Mouse (Mus musculus) heart, adult 8-10 months (tissue): Measurements from ENCODE around the gene Mtch2. TPM values are rescaled to one million over a fixed set of nuclear protein-coding genes. Genes with fewer than 3 reads are reported as not detected.
A peak's percentile ranks its signal among the peaks of the same experiment; 100 is the strongest.
"Not testable (repeated sequence)": the region's sequence is repeated elsewhere in the genome, so short reads cannot be mapped to it uniquely, and the experiment has no call there.

Source experiments
- DNase-seq: peaks from one replicate; pipeline ENCODE4 v3.0.0; 2022; ENCODE audit warnings: low spot score
- total RNA-seq, 4 experiments: library from RNA; stranded (reverse); gene quantifications; 2 replicates each; pipeline ENCODE4 v1.2.4; 2022

Gene Mtch2
- total RNA-seq, result 100 to 1,000 TPM; 165 to 183 (median 182) TPM

DNA sequence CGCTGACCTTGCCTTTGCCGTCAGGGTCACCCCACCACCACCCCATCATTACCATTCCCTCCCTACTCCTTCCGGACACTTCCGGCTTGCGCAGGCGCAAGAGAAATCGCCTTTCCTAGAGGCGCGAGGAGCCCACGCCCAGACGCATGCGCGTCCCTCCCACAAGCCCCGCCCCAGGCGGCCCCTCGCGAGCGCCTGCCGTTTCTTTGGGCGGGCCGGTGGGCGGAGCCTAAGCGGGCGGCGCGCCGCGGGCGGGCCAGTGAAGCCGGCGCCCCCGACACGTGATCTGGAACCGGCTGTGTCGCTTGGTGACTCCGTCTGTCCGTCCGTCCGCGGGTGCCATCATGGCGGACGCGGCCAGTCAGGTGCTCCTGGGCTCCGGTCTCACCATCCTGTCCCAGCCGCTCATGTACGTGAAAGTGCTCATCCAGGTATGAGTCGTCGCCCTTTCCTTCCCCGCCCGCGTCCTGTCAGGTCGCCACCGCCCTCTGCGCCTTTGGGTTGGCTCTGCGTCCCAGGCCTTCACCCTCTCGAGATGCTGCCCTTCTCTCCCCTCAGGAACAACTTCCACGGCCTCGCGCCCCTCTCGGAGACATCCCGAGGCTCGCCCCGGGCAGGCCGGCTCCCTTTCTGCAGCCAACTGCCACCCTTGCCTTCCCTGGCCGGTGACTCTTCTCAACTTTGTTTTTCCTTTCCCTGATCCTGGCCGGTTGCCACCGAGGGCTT, at the start of gene Mtch2:
TSS of gene Mtch2 (plus strand) at position 201 of the 726 bp plus-strand sequence.
- DNase-seq, result peak; percentile 97

DNA sequence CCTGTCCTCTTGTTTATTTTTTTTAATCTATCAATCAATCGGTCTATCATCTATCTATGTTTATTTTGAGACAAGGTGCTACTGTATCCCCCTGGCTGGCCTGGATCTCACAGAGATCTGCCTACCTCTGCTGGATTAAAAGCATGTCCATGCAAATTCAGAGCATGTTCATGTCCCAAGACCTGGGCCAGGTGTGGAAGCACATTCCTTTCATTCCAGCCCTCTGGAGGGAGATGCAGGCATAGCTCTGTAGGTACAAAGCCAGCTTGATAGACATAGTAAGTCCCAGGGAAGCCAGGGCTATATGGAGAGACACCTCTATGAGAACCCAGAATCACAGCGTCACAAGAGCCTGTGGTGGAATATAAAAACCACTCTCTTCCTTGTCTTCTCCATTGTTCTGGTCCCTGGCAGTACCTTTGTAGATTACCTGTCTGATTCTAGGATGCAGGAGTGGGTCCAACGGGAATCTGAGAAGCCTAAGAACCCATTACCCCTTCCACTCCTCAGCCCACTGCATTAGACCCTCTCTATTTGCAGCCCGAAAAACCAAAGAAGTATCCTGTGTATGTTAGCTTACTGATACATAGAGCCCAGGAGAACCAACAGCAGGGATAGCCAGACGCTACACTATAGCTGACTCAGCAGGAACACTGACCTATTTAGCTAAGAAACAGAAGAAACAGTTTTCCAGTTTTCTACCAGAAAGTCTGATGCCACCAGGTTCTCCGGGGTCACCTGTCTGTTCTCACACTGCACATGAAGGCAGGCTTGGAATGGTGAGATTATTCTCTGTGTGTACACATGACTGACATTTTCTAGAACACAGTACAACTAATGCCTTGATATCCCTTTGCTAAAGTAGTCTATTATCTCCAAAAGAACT, 38.5 kb upstream of the Mtch2 start:
- no peak for DNase-seq

- DNase-seq, result no peak
Observed at GRCm38 (mm10) chr2:90810751-90811150, 36.2 kb upstream of the Mtch2 start.

GRCm38 (mm10) chr2:90815266-90815665, 31.7 kb upstream of the Mtch2 start:
- DNase-seq, result no peak

- DNase-seq, result no peak
Observed at GRCm38 (mm10) chr2:90816144-90816543, 30.8 kb upstream of the Mtch2 start.

DNA sequence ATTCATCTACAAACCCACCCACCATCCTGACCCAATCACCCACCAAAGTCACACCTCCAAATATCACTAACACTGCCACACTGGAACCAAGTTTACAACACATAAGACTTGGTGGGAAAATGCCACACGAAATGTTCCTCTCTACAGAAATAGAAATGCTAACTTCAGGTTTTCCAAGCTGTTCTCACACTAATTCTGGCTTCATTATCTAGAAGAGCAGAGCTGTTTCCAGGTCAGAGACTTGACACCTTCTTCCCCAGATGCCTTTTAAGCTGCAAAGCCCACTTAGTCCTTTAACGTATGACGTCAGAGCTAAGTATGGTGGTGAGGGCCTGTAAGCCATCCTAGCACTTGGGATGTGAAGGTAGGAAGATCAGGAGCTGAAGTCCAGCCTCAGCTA, 28.2 kb upstream of the Mtch2 start:
- DNase-seq, result no peak

GRCm38 (mm10) chr2:90820894-90821293, 26.1 kb upstream of the Mtch2 start:
- no peak for DNase-seq

DNA sequence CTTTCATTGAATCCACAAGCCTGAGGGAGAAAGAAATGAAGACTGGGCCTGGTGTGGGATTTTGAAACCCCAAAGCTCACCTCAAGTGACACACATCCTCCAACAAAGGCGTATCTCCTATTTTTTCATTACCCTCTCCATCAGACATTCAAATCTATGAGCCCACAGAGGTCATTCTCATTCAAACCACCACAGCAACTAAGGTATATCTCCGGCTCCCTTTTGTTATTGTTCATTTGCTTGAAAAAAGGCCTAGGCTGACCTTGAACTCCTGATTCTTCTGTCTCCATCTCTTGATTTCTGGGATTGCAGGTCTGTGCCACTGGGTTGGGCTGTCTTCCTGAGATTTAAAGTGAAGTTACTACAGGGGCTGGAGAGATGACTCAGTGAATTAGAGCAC, 24.0 kb upstream of the Mtch2 start:
- no peak for DNase-seq

DNA sequence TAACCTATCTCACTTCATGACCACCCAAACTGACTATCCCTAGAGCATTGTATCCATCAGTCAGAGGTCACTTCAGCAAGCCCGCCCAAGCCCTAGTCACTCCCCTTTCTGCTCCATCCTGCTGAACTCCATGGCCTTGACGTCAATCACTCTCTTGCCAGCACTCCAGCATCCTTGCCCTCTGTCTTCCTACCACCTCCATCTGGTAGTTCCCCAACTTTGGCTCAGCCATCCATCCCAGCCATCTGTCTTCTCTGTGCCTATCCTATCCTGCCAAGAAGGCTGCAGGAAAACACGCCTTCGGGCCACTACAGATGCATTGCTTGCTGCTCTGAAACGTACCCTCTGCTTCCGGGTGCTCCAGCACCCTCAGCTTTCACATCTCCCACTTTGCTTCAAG, 23.2 kb upstream of the Mtch2 start:
- no peak for DNase-seq

- not testable (repeated sequence) for DNase-seq
Observed at GRCm38 (mm10) chr2:90824528-90824927, 22.4 kb upstream of the Mtch2 start.

GRCm38 (mm10) chr2:90825515-90826172, 21.3 kb upstream of the Mtch2 start:
- DNase-seq, result no peak

- no peak for DNase-seq
Observed at GRCm38 (mm10) chr2:90828739-90829138, 18.2 kb upstream of the Mtch2 start.

- DNase-seq, result no peak
Observed at GRCm38 (mm10) chr2:90833502-90833901, 13.5 kb upstream of the Mtch2 start.

- DNase-seq, result no peak
Observed at GRCm38 (mm10) chr2:90838621-90839020, 8.3 kb upstream of the Mtch2 start.

GRCm38 (mm10) chr2:90843666-90844065, 3.3 kb upstream of the Mtch2 start:
- DNase-seq, result no peak

DNA sequence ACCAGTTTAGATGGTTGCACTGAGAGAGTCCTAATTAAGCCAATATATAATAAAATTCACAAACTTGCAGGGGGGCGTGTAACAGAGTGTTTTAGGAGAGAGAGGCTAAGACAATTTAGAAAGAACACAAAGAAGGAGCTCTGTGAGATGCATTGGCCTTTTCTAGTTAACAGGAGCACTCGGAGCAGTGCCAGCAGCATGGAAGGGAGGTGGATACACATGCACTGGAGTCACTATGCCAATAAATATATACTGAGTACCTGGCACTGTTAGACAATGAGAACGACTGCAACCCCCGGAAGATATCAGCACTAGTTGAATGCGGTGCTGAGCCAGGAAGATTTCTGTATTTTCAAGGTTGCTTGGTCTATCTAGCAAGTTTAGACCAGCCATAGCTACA, 2.7 kb upstream of the Mtch2 start:
- no peak for DNase-seq

GRCm38 (mm10) chr2:90845234-90845633, 1.7 kb upstream of the Mtch2 start:
- DNase-seq, result no peak

DNA sequence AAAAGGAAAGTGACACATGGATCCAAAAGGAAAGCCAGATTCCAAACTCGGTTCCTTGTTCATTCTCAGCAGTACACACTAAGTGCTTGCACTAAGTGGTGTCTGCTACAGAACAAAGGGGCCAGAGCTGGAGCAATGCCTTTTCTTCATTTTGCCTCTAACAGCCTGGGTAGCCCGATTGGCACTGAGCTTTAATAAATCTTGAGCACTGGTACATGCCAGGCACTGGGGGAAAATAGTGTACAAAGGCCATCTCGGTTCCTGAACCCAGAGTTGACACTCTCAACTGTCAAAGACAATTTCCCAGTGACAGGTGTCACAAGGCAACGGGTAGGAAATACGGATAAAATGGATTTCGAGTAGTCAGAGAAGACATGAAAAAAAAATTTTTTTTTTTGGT, 784 bp upstream of the Mtch2 start:
- DNase-seq, result no peak

DNA sequence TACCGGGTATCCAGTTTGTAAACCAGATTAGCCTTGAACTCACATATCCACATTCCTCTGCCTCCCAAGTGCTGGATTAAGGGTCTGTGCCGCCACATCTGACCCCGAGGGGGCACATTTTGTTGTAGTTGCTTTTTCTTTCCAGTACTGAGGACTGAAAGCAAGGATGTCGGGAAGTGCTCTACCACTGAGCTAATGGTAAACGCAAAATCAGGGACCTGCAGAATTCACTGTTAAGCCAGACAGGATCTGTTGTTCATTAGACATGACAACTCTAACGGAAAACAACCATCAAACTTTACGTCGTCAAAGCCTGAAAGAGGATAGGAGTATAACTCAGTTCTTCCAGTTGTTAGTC, 379 bp upstream of the Mtch2 start:
- no peak for DNase-seq

- no peak for DNase-seq
Observed at GRCm38 (mm10) chr2:90847681-90848050, 711 bp downstream of the Mtch2 start.

DNA sequence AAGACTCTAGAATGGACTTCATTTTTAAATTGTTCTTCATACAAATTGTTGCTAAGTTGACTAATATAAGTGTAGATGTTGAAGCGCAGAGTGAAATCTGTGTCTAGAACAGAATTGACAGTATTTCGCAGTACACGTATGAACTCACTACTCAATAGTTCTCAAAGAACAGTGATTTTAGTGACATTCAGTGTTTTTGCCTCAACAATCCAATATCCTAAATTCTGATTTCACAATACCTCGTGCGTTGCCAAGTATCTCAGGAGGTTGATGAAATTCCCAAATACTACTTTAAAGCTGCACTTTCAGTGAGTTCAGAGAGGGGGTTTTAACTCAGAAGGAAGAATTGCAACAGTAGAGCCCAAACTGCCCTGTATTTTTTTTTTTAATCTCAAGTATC, 1.4 kb downstream of the Mtch2 start:
- DNase-seq, result no peak

DNA sequence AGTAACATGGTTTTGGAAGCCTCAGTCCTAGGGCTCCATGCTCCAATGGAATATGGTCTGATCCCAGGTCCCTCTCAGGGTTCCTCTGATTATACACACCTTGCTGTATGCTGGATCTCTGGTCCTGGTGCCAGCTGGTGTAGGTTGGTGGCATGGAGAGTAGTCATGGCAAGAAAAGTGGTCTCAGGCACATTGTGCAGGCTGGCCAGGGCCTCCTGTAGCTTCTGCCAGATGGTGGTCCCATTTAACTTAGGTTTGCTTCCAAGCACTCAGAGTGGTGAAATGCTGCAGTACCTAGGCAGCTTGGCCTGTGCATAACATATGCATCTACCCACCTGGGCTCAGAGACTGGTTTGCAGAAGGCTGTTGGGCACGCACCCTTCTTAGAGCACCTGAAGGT, 3.4 kb downstream of the Mtch2 start:
- no peak for DNase-seq

- DNase-seq, result no peak
Observed at GRCm38 (mm10) chr2:90861486-90861885, 14.5 kb downstream of the Mtch2 start.
